Mouse (Mus musculus) macrophage (primary cell): ENCODE results near the gene Zswim2. TPM values are rescaled to one million over a fixed set of nuclear protein-coding genes. Genes with fewer than 3 reads are reported as not detected.
"Not testable (repeated sequence)": the region's sequence is repeated elsewhere in the genome, so short reads cannot be mapped to it uniquely, and the experiment has no call there.

Source experiments
- H3K27ac ChIP-seq: fragments of 350-480 bp; formaldehyde crosslinking; 2 replicates; pipeline ENCODE4 v1.9.0; 2021
- H3K36me3 ChIP-seq: fragments of 350-480 bp; formaldehyde crosslinking; 2 replicates; pipeline ENCODE4 v1.9.0; 2021; ENCODE audit errors: inconsistent target
- H3K4me3 ChIP-seq: fragments of 350-480 bp; formaldehyde crosslinking; 2 replicates; pipeline ENCODE4 v1.9.0; 2021; ENCODE audit errors: inconsistent target
- H3K79me2 ChIP-seq: fragments of 350-480 bp; formaldehyde crosslinking; 2 replicates; pipeline ENCODE4 v1.9.0; 2021; ENCODE audit errors: inconsistent target
- WGBS: methylation state at CpG from one replicate; pipeline ENCODE4 v1.1.7; 2026; ENCODE audit warnings: inconsistent platforms; ENCODE audit not compliant: missing documents; 5-methylcytosine and 5-hydroxymethylcytosine counted together
- polyA plus RNA-seq: library from polyadenylated mRNA; stranded (reverse); fragments of 250-400 nt; gene quantifications from 3 replicates; pipeline ENCODE4 v1.2.4, GENCODE M21; 2018; ENCODE audit warnings: inconsistent platforms
- total RNA-seq, 78 experiments: library from RNA; depleted of rRNA; stranded (reverse); fragments of 250-400 nt; gene quantifications; 1 replicate in 9 of 78; 2 replicates in 24 of 78; 3 replicates in 43 of 78; 4 replicates in 2 of 78; pipeline ENCODE4 v1.2.4; 2018; ENCODE audit warnings: inconsistent platforms in 56 of 78

Gene Zswim2
- total RNA-seq (2018; cell fraction: chromatin; rRNA removed): not detected
- not detected for total RNA-seq (2018; cell fraction: cytosol; rRNA removed)
- total RNA-seq (2018; cell fraction: nucleus; rRNA removed): under 1 TPM in 5 of 26 experiments, not detected in 21; 0.18 to 0.47 (median 0.39) TPM
- not detected in 3 replicates for polyA plus RNA-seq

DNA sequence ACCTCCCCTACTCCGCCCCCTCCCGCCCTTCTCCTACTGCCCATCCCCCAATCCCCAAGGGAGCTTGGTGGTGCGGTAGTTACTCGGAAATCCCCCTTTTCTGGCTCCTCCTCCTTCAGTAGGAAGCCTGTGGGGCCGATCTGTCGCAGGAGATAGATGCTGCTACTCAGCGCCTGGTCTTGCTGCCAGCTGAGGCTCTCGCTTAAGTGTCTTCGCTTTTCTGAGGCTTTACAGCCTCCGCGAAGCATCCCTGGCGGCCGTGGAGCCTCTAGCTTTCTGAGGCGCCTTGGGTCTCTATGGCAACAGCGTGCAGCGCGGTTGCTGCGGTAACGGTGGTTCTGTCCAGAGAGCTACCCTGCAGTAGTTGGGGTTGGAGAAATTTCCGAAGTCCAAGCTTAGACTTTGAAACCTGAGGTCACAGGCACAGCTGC lies at the start of gene Zswim2:
TSS of gene Zswim2 (minus strand) at position 298 of the 431 bp plus-strand sequence.
- Histone ChIP-seq H3K27ac (no peak within 1 kb of the TSS), H3K79me2 (no peaks in the 10 kb centered on the region), H3K4me3 (peak within 1 kb of the TSS; percentile 1; the same call in 1 of the 2 replicates), H3K36me3 (no peaks in the 10 kb centered on the region)
- WGBS: 3% methylated on average over 18 of the region's 20 CpGs

DNA sequence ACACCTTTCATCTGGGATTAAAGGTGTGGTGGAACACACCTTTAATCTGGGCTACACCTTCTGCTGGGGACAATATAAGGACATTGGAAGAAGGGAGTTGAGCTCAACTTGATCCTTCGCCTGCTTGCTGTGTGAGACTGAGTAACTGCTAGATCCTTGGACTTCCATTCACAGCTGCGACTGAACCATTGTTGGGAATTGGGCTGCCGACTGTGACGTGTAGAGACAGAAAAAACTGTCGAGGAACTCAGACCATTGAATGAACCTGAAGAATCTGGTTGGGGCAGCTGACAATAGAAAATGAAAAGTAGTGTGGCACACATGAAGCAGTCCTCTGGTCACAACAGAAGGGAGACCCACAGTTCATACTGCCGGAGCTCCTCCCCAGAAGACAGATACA lies 49.2 kb upstream of the Zswim2 start, which contains the start of gene Gm13691:
TSS of gene Gm13691 (plus strand) at position 301 of the 400 bp plus-strand sequence.
- H3K36me3 ChIP-seq, H3K27ac ChIP-seq, H3K4me3 ChIP-seq, H3K79me2 ChIP-seq: not testable (repeated sequence)
- WGBS: no CpG with 5 or more reads among the region's 6 CpGs

DNA sequence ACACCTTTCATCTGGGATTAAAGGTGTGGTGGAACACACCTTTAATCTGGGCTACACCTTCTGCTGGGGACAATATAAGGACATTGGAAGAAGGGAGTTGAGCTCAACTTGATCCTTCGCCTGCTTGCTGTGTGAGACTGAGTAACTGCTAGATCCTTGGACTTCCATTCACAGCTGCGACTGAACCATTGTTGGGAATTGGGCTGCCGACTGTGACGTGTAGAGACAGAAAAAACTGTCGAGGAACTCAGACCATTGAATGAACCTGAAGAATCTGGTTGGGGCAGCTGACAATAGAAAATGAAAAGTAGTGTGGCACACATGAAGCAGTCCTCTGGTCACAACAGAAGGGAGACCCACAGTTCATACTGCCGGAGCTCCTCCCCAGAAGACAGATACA lies 43.4 kb upstream of the Zswim2 start, which contains the start of gene Gm13697:
TSS of gene Gm13697 (plus strand) at position 301 of the 400 bp plus-strand sequence.
- H3K79me2 ChIP-seq, H3K36me3 ChIP-seq, H3K27ac ChIP-seq, H3K4me3 ChIP-seq: not testable (repeated sequence)
- no CpG with 5 or more reads among the region's 6 CpGs for WGBS

DNA sequence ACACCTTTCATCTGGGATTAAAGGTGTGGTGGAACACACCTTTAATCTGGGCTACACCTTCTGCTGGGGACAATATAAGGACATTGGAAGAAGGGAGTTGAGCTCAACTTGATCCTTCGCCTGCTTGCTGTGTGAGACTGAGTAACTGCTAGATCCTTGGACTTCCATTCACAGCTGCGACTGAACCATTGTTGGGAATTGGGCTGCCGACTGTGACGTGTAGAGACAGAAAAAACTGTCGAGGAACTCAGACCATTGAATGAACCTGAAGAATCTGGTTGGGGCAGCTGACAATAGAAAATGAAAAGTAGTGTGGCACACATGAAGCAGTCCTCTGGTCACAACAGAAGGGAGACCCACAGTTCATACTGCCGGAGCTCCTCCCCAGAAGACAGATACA lies 37.6 kb upstream of the Zswim2 start, which contains the start of gene Gm13694:
TSS of gene Gm13694 (plus strand) at position 301 of the 400 bp plus-strand sequence.
- WGBS: no CpG with 5 or more reads among the region's 6 CpGs
- not testable (repeated sequence) for H3K36me3 ChIP-seq, H3K27ac ChIP-seq, H3K4me3 ChIP-seq, H3K79me2 ChIP-seq

DNA sequence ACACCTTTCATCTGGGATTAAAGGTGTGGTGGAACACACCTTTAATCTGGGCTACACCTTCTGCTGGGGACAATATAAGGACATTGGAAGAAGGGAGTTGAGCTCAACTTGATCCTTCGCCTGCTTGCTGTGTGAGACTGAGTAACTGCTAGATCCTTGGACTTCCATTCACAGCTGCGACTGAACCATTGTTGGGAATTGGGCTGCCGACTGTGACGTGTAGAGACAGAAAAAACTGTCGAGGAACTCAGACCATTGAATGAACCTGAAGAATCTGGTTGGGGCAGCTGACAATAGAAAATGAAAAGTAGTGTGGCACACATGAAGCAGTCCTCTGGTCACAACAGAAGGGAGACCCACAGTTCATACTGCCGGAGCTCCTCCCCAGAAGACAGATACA lies 31.8 kb upstream of the Zswim2 start, which contains the start of gene Gm13696:
TSS of gene Gm13696 (plus strand) at position 301 of the 400 bp plus-strand sequence.
- not testable (repeated sequence) for H3K27ac ChIP-seq, H3K79me2 ChIP-seq, H3K4me3 ChIP-seq, H3K36me3 ChIP-seq
- WGBS: no CpG with 5 or more reads among the region's 6 CpGs

- not testable (repeated sequence) for H3K79me2 ChIP-seq, H3K36me3 ChIP-seq, H3K27ac ChIP-seq, H3K4me3 ChIP-seq
- no CpG with 5 or more reads among the region's 6 CpGs for WGBS
These were observed 26.0 kb upstream of the Zswim2 start, which contains the start of gene Gm13695 for GRCm38 (mm10) chr2:83967013-83967412. Gene Gm13695 (plus strand): TSS chr2:83967313.

- H3K79me2 ChIP-seq, H3K36me3 ChIP-seq, H3K4me3 ChIP-seq, H3K27ac ChIP-seq: not testable (repeated sequence)
- no CpG with 5 or more reads among the region's 6 CpGs for WGBS
These were observed 20.2 kb upstream of the Zswim2 start, which contains the start of gene Gm13693 for GRCm38 (mm10) chr2:83961203-83961602. Gene Gm13693 (plus strand): TSS chr2:83961503.

DNA sequence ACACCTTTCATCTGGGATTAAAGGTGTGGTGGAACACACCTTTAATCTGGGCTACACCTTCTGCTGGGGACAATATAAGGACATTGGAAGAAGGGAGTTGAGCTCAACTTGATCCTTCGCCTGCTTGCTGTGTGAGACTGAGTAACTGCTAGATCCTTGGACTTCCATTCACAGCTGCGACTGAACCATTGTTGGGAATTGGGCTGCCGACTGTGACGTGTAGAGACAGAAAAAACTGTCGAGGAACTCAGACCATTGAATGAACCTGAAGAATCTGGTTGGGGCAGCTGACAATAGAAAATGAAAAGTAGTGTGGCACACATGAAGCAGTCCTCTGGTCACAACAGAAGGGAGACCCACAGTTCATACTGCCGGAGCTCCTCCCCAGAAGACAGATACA lies 14.4 kb upstream of the Zswim2 start, which contains the start of gene Gm13698:
TSS of gene Gm13698 (plus strand) at position 301 of the 400 bp plus-strand sequence.
- H3K27ac ChIP-seq, H3K79me2 ChIP-seq, H3K4me3 ChIP-seq, H3K36me3 ChIP-seq: not testable (repeated sequence)
- no CpG with 5 or more reads among the region's 6 CpGs for WGBS

DNA sequence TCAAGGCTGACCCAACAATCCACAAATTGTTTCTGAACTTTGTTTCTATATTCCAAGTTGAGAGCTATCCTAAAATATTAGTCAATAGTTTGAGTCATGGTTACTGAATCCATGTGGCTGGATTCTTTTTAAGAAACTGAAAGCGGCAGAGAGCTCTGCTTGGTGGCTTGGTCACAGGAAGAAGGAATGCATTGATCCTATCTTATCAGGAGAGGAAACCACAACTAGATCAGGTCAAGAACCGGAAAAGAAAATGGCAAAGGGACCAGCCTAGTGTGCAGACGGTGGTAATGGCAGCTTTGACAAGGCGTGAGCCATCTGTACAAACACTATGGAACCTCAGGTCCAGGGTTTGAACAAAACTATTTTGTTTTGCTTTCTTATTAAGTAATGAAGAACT lies 764 bp upstream of the Zswim2 start:
- no peak overlapping the region for H3K4me3 ChIP-seq
- no peaks in the 10 kb centered on the region for H3K79me2 ChIP-seq
- H3K27ac ChIP-seq: no peak overlapping the region
- no peaks in the 10 kb centered on the region for H3K36me3 ChIP-seq
- 30% methylated on average over 4 of the region's 4 CpGs for WGBS

DNA sequence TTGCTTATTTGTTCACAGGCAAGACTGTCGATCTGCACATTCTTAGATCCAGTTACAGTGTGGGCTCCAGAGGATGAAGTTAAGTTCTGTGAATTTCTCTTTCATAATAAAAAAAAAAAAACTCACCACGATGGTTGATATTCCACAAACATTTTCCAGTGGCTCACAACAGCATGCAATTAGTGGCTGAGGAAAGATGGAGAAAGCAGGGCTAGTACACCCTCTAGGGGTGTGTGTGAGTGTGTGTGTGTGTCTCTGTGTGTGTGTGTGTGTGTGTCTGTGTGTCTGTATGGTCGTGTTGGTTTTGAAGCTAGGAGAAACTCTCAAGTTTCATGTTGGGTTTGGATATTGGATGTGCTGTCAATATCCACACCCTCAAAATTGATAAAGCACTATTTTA lies 350 bp upstream of the Zswim2 start:
- Histone ChIP-seq H3K4me3 (0 out of 2 replicates have a peak overlapping the region, but pooled peaks have one; percentile 1), H3K79me2 (no peaks in the 10 kb centered on the region), H3K36me3 (no peaks in the 10 kb centered on the region), H3K27ac (no peak overlapping the region)
- WGBS: 9% methylated on average over 2 of the region's 3 CpGs

DNA sequence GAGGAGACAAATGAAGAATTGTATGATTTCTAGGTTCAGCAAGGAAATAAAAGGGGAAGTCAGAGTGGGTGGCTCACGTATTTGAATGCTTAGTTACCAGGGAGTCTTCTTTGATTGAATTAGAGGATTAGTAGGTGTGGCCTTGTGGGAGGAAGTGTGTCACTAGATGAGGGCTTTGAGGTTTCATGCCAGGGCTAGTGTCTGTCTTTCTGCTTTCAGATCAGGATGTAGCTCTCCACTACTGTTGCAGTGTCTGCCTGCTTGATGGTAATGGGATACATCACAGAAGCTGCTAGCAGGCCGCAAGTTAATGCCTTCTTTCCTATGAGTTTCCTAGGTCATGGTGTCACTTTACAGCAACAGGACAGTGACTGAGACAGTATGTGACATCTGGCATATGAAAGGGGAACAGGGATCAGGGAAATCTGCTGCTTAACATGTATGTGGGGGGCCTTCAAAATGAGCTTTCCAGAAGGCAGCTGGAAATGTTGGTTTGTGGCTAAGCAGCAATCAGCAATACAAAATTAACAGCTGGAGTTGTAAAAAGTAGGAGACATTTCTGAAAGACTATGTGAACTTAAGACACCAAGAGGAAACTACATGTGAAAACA lies 11.4 kb downstream of the Zswim2 start:
- 13% methylated on average over 2 of the region's 2 CpGs for WGBS
- H3K36me3 ChIP-seq: no peaks in the 10 kb centered on the region
- no peak overlapping the region for H3K27ac ChIP-seq
- H3K4me3 ChIP-seq: no peak overlapping the region
- no peaks in the 10 kb centered on the region for H3K79me2 ChIP-seq

- Histone ChIP-seq H3K4me3 (no peak overlapping the region), H3K27ac (no peak overlapping the region), H3K79me2 (no peaks in the 10 kb centered on the region), H3K36me3 (no peaks in the 10 kb centered on the region)
- WGBS: 86% methylated on average over 2 of the region's 2 CpGs
These were observed 39.0 kb downstream of the Zswim2 start for GRCm38 (mm10) chr2:83901896-83902540.

GRCm38 (mm10) chr2:83893701-83894100 lies 47.3 kb downstream of the Zswim2 start:
- Histone ChIP-seq H3K36me3 (no peaks in the 10 kb centered on the region), H3K79me2 (no peaks in the 10 kb centered on the region), H3K27ac (no peak overlapping the region), H3K4me3 (no peak overlapping the region)
- 100% methylated on average over 2 of the region's 2 CpGs for WGBS

DNA sequence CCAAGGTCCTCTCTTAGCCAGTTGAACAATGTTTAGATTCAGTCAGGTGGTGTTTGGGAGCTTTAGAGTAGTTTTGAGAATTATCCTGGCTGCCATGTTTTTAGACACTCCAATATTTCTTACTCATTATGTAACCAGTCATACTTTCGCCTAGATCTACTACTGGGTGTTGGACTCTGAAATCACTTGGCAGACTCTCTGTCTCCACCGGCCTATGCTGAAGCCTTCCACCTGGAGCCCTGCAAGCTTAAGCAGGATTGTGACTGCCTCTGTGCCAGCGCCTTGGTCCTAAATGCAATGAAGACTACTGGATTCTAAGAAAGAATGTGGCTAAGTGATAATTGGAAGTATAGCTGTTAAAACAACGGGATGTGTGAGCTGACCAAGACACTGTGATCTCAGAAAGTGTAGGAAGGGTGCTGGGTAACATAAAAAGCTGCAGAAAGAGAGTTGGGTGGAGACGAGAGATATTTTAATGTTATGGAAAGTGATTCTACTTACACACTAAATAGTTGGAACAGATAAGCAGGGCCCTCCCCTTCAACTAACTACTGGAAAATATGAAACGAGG lies 57.1 kb downstream of the Zswim2 start:
- 83% methylated on average over 6 of the region's 6 CpGs for WGBS
- Histone ChIP-seq H3K36me3 (no peaks in the 10 kb centered on the region), H3K4me3 (no peak overlapping the region), H3K79me2 (no peaks in the 10 kb centered on the region), H3K27ac (no peak overlapping the region)
